Mouse (Mus musculus) lung, postnatal 0 days (tissue): ENCODE measurements around the gene Rab23.

Experiments
- CTCF ChIP-seq: IDR thresholded peaks from 2 replicates; pipeline ENCODE4 v1.5.1; 2016; ENCODE audit warnings: antibody characterized with exemption, mild to moderate bottlenecking
- EP300 ChIP-seq: IDR thresholded peaks from 2 replicates; pipeline ENCODE4 v1.6.1; 2016; ENCODE audit warnings: antibody characterized with exemption, mild to moderate bottlenecking, control low read depth

DNA sequence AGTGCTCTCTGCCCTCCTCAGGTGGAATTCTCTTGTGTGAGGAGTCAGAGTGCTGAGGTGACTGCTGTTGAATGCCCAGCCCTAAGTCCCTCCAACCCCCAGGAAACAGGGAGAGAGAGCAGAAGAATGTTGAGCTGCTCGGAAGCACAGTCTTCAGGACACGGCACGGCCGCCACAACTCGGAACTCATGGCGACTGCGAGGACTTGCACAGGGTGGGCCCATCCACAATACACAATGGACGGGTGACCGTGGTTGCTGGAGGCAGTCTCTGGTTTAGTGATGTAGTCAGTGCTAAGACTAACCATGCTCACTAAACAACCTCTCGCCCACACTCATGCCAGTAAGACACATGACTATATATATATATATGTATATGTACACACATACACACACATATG, 51.9 kb downstream of the Rab23 start:
- TF ChIP-seq EP300 (no peak), CTCF (no peak)
